Mouse (Mus musculus) neural tube, embryonic 11.5 days (tissue): ENCODE data around the gene Kcnab2. TPM values are rescaled to one million over a fixed set of nuclear protein-coding genes. Genes with fewer than 3 reads are reported as not detected.

Experiments used
- ATAC-seq: fragments of 200-750 bp; cut with Nextera tagmentation; 2 replicates; pipeline ENCODE4 v1.8.0; 2017; ENCODE audit warnings: moderate number of reproducible peaks, mild to moderate bottlenecking, moderate TSS enrichment, moderate library complexity; ENCODE audit not compliant: insufficient read depth, low FRiP score, low TSS enrichment
- DNase-seq: peaks from one replicate; pipeline ENCODE4 v3.0.0-alpha.2; 2015; ENCODE audit warnings: low spot score
- H3K27ac ChIP-seq: fragments of 300-500 bp; sonication (generic); 2 replicates; pipeline ENCODE4 v1.5.1; 2014; ENCODE audit warnings: low read depth, mild to moderate bottlenecking, low read length
- H3K27me3 ChIP-seq: fragments of 300-500 bp; sonication (generic); 2 replicates; pipeline ENCODE4 v1.6.1; 2014; ENCODE audit warnings: mild to moderate bottlenecking, low read length, mixed read lengths; ENCODE audit not compliant: control insufficient read depth, insufficient read depth
- H3K36me3 ChIP-seq: fragments of 300-500 bp; sonication (generic); 2 replicates; pipeline ENCODE4 v1.6.1; 2014; ENCODE audit warnings: mild to moderate bottlenecking, low read length, moderate library complexity, mixed read lengths; ENCODE audit not compliant: control insufficient read depth, insufficient read depth
- H3K4me1 ChIP-seq: fragments of 300-500 bp; sonication (generic); 2 replicates; pipeline ENCODE4 v1.6.1; 2014; ENCODE audit warnings: low read length, mixed read lengths; ENCODE audit not compliant: control insufficient read depth, insufficient read depth
- H3K4me2 ChIP-seq: fragments of 300-500 bp; sonication (generic); 2 replicates; pipeline ENCODE4 v1.6.1; 2014; ENCODE audit warnings: low read depth, mild to moderate bottlenecking, moderate library complexity
- H3K4me3 ChIP-seq: fragments of 300-500 bp; sonication (generic); 2 replicates; pipeline ENCODE4 v1.5.1; 2014; ENCODE audit warnings: low read depth, low read length
- H3K9ac ChIP-seq: fragments of 300-500 bp; sonication (generic); 2 replicates; pipeline ENCODE4 v1.6.1; 2014; ENCODE audit warnings: mild to moderate bottlenecking, low read length
- H3K9me3 ChIP-seq: fragments of 300-500 bp; sonication (generic); 2 replicates; pipeline ENCODE4 v1.6.1; 2016; ENCODE audit warnings: low read length; ENCODE audit not compliant: control insufficient read depth
- WGBS: fragments of 180-500 bp; shearing (Covaris S2); extraction: QIAGEN DNeasy Blood & Tissue Kit; methylation state at CpG from one replicate; pipeline ENCODE4 v1.1.7; 2014; 5-methylcytosine and 5-hydroxymethylcytosine counted together
- polyA plus RNA-seq: library from polyadenylated mRNA; unstranded; fragments of >200 nt; fragmentation: Nextera tagmentation; extraction: Ambion mirVana; gene quantifications from 2 replicates; pipeline ENCODE4 v1.2.1, GENCODE M21; 2014

Kcnab2 gene
- polyA plus RNA-seq, 1 experiment from 2014 or later: 8.6 TPM

DNA sequence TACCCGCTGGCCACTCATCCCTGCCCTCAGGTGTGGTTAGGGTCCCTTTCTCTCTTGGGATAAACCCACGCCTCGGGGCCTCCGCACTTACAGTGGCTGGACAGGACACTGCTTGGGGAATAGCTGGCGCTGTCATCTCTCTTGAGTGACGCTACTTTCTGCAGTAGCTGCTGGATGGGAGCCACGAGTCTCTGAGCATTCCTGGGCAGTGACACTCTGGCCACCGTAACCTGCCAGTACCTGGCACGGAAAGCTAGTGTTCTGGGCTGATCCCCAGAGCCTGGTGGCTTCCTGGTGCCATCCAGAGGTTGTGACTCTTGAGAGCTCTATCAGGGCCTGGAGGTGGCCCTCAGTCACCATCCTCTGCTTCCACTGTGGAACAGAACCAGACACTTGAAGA, 14.5 kb downstream of the Kcnab2 start:
- no peaks in the 10 kb centered on the region for H3K27me3 ChIP-seq
- DNase-seq (no peak), ATAC-seq (no peak)
- no peaks in the 10 kb centered on the region for H3K36me3 ChIP-seq
- no peak overlapping the region for H3K9ac ChIP-seq
- no peak overlapping the region for H3K4me3 ChIP-seq
- no peaks in the 10 kb centered on the region for H3K4me1 ChIP-seq
- WGBS: 93% methylated on average over 9 of the region's 9 CpGs
- no peaks in the 10 kb centered on the region for H3K9me3 ChIP-seq
- H3K27ac ChIP-seq: no peak overlapping the region
- no peak overlapping the region for H3K4me2 ChIP-seq

DNA sequence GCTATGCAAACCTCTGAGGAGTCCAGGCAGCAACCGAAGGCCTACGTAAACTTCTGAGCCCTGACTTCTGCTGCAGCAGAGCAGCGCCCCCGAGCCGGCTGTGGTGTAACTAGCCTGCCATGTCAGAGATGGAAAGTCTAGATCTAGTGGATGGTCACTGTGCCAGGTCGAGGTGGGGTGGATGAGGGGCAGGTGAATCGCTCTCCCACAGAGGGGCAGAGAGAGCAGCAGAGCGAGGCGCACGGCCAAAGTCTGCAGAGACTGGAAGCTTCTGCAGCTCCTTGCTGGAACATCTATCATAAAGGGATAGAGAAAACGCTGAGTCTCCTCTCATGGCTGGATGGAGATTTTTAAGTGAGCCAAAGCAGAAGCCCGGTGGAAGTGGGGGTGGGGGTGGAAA, 15.2 kb downstream of the Kcnab2 start:
- Histone ChIP-seq H3K9me3 (no peaks in the 10 kb centered on the region), H3K4me2 (no peak overlapping the region), H3K27ac (no peak overlapping the region), H3K9ac (no peak overlapping the region), H3K4me3 (no peak overlapping the region), H3K4me1 (no peaks in the 10 kb centered on the region), H3K27me3 (no peaks in the 10 kb centered on the region), H3K36me3 (no peaks in the 10 kb centered on the region)
- DNase-seq: no peak
- 84% methylated on average over 12 of the region's 12 CpGs for WGBS
- no peak for ATAC-seq

DNA sequence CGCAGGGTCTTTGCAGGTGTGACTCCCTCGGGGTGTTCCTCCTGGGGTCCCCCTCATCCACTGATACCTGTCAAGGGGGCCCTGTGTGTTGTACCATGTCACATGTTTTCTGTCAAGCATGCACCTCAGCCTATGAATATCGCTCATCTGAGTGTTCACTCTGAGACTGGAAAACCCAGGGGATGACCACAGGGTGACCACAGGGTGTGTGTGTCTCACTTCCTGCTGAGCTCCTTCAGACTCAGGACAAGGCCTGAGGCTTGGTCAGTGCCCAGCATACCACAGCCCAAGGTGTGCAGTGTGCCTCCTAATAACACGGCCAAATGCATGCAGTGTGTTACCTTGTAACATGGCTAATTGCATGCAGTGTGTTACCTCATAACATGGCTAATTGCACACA, 20.0 kb downstream of the Kcnab2 start:
- no peak overlapping the region for H3K4me3 ChIP-seq
- ATAC-seq (no peak), DNase-seq (no peak)
- no peaks in the 10 kb centered on the region for H3K9me3 ChIP-seq
- H3K36me3 ChIP-seq: no peaks in the 10 kb centered on the region
- no peak overlapping the region for H3K4me2 ChIP-seq
- no peak overlapping the region for H3K9ac ChIP-seq
- H3K27ac ChIP-seq: no peak overlapping the region
- 0 out of 2 replicates have a peak, but pooled peaks cover 2% of the 10 kb centered on the region for H3K4me1 ChIP-seq
- no peaks in the 10 kb centered on the region for H3K27me3 ChIP-seq
- 98% methylated on average over 4 of the region's 4 CpGs for WGBS

DNA sequence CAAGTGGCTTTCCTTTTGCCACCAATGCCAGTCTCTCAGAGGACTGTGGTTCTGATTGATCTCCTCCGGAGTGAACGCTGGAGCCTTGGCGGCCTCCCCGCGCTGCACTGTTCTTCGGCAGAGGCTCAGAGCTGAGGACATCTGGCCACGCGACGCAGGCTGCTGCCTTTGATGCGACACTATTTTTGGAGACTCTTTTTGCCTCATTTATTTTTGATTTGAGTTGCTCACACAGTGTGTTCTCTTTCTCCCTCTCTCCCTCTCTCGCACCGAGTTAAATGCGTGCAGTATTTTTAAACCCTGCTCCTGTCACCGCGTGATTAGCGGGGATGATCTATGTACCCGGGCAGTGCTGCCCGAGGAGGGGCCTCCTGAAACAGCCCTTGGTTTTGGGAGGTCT, 21.1 kb downstream of the Kcnab2 start:
- no peak for ATAC-seq
- Histone ChIP-seq H3K4me2 (no peak overlapping the region), H3K4me1 (0 out of 2 replicates have a peak, but pooled peaks cover 3% of the 10 kb centered on the region), H3K9ac (no peak overlapping the region), H3K27ac (no peak overlapping the region), H3K9me3 (no peaks in the 10 kb centered on the region), H3K4me3 (no peak overlapping the region), H3K27me3 (no peaks in the 10 kb centered on the region), H3K36me3 (no peaks in the 10 kb centered on the region)
- no peak for DNase-seq
- WGBS: 67% methylated on average over 18 of the region's 18 CpGs

DNA sequence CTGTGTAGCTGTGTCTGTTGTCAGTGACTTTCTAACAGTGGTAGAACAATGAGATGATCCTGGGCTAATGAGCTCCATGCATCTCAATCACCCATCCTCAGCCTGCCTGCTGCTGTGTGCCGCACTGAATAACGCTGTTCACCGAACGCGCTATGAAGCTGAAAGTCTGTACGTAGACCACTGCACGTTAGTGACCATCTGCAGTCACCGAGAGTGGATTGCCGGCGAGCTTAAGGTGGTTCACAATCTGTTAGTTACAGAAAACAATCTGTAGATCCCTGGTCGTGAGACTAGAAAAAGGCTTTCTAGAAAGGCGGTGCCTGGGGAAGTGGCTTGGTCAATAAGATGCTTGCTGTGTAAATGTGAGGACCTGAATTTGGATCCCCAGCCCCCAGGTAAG, 23.5 kb downstream of the Kcnab2 start:
- no peak overlapping the region for H3K9ac ChIP-seq
- no peaks in the 10 kb centered on the region for H3K36me3 ChIP-seq
- 92% methylated on average over 12 of the region's 12 CpGs for WGBS
- H3K4me1 ChIP-seq: 0 out of 2 replicates have a peak, but pooled peaks cover 3% of the 10 kb centered on the region
- ATAC-seq (no peak), DNase-seq (no peak)
- no peak overlapping the region for H3K27ac ChIP-seq
- H3K4me3 ChIP-seq: no peak overlapping the region
- H3K4me2 ChIP-seq: no peak overlapping the region
- H3K27me3 ChIP-seq: no peaks in the 10 kb centered on the region
- no peaks in the 10 kb centered on the region for H3K9me3 ChIP-seq

DNA sequence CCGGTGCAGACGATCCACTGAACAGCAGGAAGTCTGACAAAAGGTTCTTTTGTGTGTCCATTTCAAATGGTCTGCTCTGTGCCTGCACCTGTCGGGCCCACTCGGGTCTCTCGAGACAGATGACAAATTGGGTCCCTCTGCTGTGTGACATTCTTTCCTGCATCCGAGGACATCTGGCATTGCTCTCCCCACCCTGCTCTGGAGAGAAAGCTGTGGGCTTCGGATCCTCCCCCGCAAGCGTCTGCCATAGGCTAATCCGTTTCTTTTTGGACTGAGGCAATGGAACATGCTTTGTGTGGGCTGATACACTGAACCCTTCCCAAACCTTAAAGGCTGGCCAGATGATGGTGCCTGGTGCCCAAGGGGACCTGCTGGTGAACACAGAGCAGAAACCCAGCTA, 24.6 kb downstream of the Kcnab2 start:
- no peak overlapping the region for H3K4me3 ChIP-seq
- no peak overlapping the region for H3K9ac ChIP-seq
- H3K4me1 ChIP-seq: 0 out of 2 replicates have a peak, but pooled peaks cover 3% of the 10 kb centered on the region
- H3K27ac ChIP-seq: no peak overlapping the region
- WGBS: 44% methylated on average over 10 of the region's 10 CpGs
- no peaks in the 10 kb centered on the region for H3K27me3 ChIP-seq
- H3K36me3 ChIP-seq: no peaks in the 10 kb centered on the region
- H3K9me3 ChIP-seq: no peaks in the 10 kb centered on the region
- no peak overlapping the region for H3K4me2 ChIP-seq
- DNase-seq (peak; percentile 61), ATAC-seq (peak; percentile 9; the same call in 1 of the 2 replicates)

DNA sequence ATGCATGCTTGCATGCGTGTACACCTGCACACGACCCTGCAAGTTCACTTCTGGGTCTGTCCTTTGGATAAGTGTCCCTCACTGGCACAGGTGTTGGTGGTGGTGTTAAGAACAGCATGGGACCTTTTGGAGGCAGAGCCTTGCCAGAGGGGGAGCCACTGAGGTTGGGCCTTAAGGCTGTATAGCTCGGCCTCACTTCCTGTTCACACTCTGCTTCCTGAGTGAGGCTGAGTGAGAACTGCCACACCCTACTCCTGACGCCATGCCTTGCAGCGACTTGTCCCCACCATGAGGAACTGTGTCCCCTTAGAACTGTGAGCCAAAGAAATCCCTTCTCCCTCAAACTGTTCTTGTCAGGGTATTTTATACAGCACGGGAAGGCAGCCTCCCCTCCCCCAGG, 26.3 kb downstream of the Kcnab2 start:
- Histone ChIP-seq H3K4me3 (no peak overlapping the region), H3K4me1 (0 out of 2 replicates have a peak, but pooled peaks cover 3% of the 10 kb centered on the region), H3K9me3 (no peaks in the 10 kb centered on the region), H3K27ac (no peak overlapping the region), H3K4me2 (no peak overlapping the region), H3K36me3 (no peaks in the 10 kb centered on the region), H3K9ac (no peak overlapping the region), H3K27me3 (no peaks in the 10 kb centered on the region)
- DNase-seq (no peak), ATAC-seq (no peak)
- 89% methylated on average over 6 of the region's 6 CpGs for WGBS

DNA sequence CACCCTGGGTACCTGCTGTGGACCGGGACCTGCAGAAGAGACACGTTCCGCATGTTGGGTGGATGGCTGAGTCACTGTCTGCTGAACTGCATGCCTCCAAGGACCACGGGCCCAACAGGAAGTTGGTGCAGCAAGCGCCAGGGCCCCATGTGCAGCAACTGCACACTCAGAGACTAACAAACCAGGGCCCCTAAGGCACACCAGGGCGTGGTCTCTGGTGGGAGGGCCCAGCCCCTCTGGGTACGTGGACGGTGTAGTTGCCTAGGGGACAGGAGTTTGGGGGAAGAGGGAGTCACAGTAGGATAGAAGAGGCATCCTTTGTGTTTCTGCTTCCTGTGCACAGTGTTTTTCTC, 29.0 kb downstream of the Kcnab2 start:
- no peaks in the 10 kb centered on the region for H3K27me3 ChIP-seq
- no peak overlapping the region for H3K27ac ChIP-seq
- H3K36me3 ChIP-seq: no peaks in the 10 kb centered on the region
- WGBS: 73% methylated on average over 8 of the region's 8 CpGs
- H3K4me2 ChIP-seq: no peak overlapping the region
- no peak for DNase-seq
- H3K9ac ChIP-seq: no peak overlapping the region
- no peak for ATAC-seq
- no peaks in the 10 kb centered on the region for H3K9me3 ChIP-seq
- no peak overlapping the region for H3K4me3 ChIP-seq
- 0 out of 2 replicates have a peak, but pooled peaks cover 3% of the 10 kb centered on the region for H3K4me1 ChIP-seq

DNA sequence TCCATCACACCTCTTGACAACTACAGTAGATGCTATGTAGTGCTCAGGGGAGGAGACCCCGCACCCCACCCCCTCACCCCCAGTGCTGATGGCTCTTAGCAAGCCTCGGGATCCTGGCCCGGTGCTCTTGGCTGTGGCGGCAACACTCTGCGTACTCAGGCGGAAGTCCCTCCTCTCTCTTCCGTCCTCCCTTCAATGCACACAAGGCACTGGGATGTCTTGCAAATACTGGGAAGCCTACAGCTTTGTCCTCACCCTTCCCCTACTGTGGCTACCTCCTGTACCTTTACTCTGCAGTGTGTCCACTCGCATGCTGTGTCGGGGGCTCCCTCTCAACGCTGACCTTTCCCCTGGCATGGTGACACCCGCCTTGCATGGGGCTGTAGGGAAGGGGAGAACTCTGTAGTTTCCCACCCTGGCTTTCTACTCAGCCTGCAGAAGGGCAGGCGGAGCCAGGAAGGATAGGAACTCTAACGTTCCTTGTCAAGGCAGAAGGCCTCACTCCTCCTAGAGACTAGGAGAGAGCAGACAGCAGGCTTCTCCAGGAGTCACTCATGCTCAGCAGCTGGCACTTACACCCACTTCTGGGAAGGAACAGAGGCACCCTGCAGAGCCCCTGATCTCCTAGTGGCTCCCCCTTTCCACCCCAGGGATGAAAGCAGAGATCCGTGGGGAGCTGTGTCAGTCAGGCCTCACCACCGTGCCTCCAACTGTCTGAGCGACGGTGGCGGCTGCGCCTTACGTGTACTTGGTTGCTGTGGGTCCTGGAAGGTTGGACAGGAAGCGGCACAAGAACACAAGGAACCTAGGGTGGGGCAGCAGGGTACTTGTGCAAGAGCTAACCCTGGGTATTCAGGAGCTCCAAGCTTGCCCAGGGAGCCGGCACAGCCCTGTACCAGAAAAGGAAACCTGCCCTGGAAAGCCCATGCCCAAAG, 29.7 kb downstream of the Kcnab2 start:
- Histone ChIP-seq H3K27ac (no peak overlapping the region), H3K4me2 (no peak overlapping the region)
- ATAC-seq: no peak

More for the DNA sequence above, 29.7 kb downstream of the Kcnab2 start:
- Histone ChIP-seq H3K4me1 (0 out of 2 replicates have a peak, but pooled peaks cover 3% of the 10 kb centered on the region), H3K9ac (no peak overlapping the region), H3K36me3 (no peaks in the 10 kb centered on the region), H3K4me3 (no peak overlapping the region), H3K27me3 (no peaks in the 10 kb centered on the region), H3K9me3 (no peaks in the 10 kb centered on the region)
- 88% methylated on average over 22 of the region's 22 CpGs for WGBS
- no peak for DNase-seq
